Mouse (Mus musculus): ENCODE measurements around the gene Alx3.

Gene Alx3

DNA sequence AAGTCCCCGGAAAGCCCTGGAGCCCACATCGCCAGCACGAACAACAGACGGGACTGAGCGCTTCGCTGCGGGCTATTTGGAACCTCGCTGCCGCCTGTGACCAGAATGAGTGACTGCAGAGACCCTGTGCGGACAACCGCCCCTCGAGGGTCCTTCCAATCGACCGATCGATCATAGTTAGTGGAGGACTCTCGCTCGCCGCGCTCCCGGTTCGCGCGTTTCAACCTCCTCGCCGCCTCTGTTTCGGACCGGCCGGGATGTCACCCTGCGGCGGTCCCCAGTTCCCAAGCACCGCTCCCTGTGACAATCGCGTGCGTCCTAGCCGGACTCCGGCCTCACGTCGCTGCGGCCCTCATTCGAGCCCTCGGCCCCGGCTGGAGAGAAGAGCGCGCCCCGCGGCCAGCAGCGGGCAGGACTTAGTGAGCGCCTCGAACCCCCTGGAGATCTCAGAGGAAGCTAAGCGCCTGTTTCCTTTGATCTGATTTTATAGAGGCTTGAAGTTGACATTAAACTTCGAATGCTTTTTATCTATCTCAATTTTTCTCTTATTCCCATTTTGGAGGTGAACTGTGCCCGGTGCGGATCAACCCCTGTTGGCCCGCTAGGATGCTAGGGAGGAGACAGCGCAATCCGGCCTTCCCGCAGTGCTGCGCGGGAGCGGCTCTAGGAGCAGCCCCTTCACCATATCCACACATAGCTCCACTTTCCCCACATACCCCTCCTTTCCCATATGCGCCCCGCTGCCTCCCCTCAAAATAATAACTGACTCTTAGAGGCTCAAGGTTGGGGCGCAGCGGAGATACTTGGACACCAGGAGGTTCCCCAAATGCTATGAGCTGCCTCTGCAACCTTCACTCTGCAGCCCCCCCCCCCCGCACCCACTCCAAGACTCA is 11.7 kb upstream of the Alx3 start:
- DNase-seq (ENCODE audit: low read depth, low spot score): no peak

DNA sequence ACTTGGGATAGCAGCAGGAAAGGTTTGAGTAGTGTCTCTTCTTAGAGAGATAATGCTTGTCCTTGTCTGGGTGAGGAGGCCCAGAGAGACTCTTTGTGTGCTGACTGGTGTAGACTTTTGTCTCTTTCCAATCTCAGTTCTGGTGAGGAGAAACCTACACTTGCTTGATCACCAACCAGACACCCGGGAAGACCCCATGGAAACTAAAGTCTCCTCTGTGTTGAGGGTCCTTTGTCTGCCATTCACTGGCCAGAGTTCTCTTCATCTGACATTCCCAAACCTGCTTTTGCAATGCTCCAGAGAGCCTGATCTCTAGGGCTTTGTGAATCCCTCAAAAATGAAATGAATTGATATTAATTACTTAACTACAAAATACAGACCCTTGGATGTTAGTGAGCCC is 10.9 kb upstream of the Alx3 start:
- DNase-seq (ENCODE audit: low read depth, low spot score): no peak

DNA sequence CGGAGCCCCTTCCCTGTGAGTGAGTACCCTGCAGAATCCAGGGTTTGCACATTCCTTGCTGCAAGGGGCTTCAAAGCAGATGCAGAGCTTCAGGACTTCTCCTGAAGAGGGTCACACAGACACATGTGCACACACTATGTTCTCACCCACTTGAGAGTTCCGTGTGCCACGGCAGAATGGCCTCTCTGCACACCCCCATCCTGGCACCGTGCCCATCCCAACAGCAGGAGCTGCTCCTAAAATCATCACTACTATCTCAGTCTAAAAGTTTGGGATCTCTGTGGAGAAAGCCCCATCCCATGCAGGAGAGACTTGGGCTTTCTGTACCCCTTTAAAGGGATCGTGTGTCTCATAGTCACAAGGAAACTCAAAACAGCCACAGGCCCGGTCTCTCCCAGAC is 8.3 kb upstream of the Alx3 start:
- DNase-seq (ENCODE audit: low read depth, low spot score): no peak

DNA sequence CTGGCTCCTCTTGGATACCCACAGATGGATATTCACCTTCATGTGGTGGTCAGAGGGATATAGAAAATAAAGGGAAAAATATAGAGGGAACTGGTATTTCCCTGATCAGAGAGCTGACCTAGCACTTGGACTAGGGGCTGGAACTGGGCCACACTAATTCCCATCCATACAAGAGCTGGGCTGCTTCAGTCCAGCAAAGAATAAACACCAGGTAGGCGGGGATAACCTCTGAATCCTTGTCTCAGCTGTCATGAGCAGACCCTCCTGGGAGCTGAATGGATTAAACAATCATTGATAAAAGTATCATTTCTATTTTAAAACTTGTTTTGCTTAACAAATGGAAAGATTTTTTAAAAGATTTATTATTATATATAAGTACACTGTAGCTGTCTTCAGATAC is 3.2 kb upstream of the Alx3 start:
- no peak for DNase-seq (ENCODE audit: low read depth, low spot score)

DNA sequence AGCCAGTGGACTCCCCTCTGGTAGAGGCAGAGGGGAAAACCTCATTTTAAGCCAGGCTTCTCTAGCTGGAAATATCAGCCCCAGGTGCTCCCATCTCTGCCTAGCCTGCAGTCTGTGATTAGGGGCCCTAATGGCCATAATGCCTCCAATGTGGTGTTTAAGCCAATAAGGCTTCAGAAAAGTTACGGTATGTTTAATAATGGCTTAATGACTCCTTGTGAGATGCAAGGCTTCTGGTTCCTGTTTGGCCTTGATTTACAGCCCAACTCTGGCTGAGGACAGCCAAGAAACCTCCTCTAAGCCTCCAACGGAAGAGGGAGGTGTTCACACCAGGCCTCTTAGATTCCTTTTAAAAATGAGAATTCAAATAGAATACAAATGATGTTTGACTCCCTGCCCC is 1.2 kb upstream of the Alx3 start:
- no peak for DNase-seq (ENCODE audit: low read depth, low spot score)

DNA sequence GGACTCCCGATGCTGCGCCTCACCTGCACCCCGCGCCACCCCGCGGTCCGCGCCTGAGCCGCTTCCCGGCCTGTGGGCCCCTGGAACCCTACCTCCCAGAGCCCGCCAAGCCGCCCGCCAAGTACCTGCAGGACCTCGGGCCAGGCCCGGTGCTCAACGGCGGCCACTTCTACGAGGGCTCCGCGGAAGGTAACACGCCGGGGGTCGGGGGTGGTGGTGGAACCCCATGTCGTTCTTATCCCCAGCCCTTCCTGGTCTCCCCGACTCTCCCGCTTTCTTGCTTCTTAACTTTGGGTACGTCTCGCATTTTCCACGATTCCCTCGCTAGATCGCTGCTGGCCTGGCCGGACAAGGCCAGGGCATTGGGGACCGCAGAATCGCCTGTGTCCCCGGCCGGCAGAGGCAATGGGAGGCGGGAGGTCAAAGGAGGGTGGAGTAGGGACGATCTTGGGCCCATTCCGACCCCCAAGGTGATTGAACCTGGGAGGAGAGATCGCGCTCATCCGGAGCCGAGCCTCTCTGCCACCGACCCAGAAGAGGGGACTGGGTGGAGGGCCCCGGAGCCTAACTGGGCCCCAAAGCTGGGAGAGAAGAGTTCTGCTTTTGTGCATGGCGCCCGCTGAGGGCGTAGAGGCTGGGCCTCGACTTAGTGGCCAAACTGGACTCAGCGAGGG is 570 bp downstream of the Alx3 start:
- no peak for DNase-seq (ENCODE audit: low read depth, low spot score)

DNA sequence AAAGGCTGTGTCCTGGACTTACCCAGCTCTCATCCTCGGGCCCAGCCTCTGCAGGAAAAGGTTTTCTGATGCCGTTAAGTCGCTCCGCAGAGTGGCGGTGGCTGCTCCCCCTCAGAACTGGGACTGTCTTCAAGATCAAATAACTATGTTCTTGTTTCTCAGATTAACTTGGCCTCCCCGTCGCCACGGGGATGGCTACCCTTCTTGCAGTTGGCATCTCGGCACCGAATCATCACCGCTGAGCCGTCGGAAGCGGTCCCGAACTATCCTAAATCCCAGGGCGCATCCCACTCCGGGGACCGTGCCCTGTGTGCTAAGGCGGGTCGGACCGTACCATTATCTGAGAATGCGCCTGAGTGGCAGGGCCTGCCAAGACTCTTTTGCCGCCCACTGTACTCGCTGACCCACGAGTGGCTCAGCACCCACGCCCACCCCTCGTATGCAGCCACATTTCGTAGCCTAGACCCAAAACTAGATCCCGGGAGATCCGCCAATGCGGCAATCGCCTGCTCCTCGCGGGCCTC is 1.2 kb downstream of the Alx3 start:
- no peak for DNase-seq (ENCODE audit: low read depth, low spot score)

DNA sequence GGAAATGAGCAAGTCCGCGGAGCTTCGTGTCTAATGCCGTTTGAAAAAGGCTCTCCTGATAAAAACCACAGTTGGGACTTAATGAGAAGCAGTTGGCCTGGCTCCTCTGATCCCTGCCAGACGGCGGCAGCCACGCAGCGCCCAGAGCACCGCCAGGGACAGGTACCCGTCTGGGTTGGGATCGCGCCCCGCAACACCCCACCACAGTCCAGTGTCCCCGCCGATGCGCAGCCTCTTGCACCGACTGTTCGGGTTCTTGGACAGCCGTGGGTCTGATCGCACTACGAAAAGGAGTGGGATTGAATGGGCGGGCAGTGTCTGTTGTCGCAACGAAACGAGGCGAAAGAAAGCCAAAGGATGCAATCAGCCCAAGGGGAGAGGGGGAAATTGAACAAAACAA is 1.7 kb downstream of the Alx3 start:
- no peak for DNase-seq (ENCODE audit: low read depth, low spot score)

DNA sequence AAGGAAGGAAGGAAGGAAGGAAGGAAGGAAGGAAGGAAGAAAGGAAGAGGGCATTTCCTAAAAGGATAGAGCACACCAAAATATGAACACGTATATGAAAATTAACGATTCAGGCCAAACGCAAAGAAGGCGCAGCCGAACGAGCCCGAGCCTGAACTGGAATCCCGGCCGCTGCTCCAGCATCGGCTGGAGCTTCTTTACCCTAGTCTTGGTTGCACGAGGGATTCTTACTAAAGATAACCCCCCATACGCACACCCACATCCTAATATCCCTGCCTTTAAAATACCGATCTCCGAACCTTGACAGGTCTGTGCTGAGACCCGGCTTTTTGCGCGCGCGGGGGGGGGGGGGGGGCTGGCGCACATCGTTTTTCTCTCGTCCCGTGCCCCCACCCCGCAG is 2.3 kb downstream of the Alx3 start:
- no peak for DNase-seq (ENCODE audit: low read depth, low spot score)

DNA sequence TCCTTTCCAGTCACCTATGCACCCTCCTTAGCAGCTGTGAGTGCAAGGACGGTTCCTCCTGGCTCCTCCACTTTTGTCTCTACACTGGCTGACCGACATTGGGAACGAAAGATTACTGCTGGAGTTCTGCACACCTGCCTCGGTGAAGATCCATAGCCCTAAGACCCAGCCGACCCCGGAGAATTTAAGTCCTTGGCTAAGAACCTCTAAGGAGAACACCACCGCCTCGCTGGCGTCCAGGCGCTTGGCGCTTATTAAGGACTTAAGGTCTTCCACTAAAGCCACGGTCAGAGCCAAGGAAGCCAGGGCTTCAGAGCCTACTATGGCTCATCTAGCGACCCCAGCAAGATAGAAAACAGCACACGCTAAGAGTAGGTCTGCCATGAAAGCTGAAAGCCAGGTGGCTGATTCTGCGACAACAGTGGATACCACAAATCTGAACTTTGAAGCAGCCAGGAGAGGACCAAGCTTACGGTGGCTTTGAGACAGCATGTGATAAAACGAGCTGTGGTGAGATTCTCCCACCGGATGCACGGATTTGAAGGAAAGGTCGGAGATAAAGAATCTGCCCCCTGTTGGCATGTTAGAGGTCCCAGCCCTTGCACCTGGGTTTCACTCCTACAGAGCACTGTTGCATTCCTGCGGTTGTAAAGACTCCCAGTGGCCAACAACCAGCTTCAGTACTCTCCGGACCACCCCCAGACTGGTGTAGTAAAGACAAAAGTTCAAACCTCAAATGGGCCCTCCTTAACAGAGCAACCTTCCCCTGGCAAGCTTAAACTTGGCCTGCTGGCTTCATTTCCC is 3.0 kb downstream of the Alx3 start:
- no peak for DNase-seq (ENCODE audit: low read depth, low spot score)

DNA sequence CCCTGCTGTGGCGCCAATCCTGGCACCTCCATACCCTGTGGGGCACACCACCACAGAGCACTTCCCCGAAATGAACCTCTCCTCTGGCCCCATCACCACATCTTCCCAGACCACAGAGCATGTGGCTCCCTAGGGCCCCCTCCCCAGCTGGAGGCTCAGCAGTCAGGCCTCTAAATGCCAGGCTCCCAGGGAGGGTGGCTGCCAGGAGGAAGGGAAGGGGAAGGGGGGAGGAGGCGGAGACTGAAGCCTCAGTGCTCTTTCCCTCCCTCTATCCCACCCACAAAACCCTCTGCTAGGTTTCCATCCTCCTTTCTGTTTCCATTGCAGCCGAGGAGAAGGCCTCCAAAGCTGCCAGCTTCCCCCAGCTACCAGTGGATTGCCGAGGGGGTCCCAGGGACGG is 5.3 kb downstream of the Alx3 start:
- no peak for DNase-seq (ENCODE audit: low read depth, low spot score)

DNA sequence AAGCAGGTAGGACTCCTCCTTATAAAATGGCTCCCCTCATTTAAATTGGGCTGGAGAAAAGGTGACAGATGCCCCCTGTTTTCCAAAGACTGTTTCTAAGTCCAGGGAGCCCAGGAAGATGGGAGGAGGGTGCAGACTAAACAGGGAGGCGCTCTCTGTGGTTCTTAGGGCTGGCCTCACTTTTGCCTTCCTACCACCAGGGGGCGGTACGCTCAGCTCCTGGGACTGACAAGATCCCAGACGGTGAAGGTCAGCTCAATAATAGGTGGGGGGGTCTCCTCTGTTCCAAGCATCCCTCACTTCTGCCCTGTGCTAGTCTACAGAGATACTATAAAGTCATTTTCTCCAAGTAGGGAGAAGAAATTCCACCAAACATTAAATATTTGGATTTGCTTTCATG is 10.5 kb downstream of the Alx3 start:
- DNase-seq (ENCODE audit: low read depth, low spot score): peak; percentile 62

DNA sequence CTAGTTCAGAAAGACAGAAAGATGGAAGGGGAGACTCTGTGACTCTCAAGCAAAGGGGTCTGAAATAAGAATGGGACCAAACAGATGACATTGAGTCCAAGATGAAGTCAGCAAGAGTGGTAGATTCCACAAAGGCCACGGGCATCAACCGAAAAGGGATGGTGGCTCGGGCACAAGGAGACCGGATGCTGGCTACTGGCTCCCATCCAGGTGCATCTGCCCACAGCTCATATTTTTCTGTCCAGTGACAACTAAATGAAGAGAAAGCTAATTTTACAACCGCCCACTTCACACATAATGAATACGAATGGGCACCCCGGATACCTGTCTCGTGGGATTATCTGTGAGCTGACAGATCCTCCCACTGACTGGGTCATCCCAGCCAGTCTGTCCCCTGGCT is 12.4 kb downstream of the Alx3 start:
- no peak for DNase-seq (ENCODE audit: low read depth, low spot score)

DNA sequence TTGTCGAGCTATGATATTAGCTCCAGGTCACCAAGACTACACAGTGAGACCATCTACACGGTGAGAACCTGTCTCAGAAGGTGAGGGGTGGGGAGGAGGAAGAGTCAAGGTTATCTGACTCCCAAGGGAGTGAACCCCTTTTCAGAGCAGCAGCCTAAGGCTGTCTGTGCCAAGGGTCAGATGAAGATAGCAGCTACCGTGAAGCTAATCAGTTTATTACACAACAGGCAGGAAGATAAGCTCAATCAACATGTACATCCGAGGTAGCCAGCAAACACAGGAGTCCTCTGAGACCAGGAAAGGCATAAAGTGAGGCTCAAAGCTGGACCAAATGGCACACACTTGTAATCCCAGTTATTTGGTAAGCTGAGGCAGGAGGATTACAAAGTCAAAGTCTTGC is 14.0 kb downstream of the Alx3 start:
- no peak for DNase-seq (ENCODE audit: low read depth, low spot score)

DNA sequence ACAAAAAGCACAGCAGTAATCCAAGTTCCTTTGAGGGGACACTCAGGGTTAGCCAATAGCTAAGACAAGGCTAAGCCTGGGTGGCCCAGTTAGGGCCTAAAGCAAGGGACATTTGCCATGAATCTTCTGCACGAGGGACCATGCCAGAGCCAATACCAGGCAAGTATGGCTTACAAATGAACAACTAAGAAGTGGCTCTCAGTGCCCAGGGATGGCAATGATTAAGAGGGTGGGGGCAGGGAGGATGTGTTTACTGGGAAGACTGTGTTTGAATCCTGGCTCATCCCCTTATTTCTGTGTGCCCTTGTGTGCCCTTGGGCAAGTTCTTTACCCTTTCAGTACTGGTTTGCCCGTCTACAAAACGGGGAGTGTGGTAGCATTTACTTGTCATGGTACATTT is 14.5 kb downstream of the Alx3 start:
- no peak for DNase-seq (ENCODE audit: low read depth, low spot score)

DNA sequence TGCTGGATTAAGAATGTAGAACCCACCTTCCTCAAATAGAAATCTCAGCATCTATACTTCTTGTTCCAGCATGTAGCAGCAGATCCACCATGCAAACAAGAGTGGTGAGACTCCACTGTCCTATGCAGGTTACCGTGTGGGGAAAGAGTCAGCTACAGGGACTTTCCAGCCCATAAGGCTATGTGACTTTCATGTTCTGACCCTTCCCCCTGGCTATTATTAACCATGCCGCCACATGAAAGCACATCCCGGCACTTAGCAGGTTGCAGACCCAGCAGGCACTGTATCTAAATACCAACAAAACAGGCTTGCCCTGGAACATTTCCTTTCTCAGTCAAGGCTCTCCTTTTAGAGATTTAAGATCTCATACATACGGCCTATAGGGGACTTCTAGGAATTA is 16.6 kb downstream of the Alx3 start:
- no peak for DNase-seq (ENCODE audit: low read depth, low spot score)

DNA sequence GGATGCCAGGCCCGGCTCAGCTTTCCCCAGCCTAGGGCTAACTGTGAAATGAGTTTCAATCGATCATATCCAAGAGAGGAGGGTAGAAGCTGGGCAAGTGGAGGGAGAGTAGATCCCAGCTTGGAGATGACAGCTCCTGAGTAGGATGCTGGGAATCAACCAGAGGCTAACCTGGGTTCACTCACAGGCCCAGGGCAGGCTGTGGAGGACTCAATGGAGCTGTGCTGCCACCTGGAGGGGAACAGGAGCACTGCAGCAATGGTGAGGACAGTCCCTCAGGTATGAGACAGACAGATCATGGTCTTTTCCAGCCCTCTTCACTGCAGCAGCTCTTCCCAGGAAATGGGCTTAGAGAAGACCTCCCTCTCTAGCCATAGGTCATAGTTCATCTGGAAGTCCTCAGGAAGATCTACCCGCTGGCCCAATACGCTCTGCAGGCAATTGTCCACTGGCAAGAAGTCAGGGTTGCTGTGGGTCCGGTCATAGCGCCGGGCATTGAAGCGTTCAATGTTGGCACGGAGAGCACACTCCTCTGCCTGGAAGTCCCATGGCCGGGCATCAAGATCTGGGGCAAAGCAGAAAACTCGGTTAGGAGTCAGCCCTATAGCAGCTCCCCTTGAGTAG is 18.2 kb downstream of the Alx3 start:
- peak; percentile 79 for DNase-seq (ENCODE audit: low read depth, low spot score)

DNA sequence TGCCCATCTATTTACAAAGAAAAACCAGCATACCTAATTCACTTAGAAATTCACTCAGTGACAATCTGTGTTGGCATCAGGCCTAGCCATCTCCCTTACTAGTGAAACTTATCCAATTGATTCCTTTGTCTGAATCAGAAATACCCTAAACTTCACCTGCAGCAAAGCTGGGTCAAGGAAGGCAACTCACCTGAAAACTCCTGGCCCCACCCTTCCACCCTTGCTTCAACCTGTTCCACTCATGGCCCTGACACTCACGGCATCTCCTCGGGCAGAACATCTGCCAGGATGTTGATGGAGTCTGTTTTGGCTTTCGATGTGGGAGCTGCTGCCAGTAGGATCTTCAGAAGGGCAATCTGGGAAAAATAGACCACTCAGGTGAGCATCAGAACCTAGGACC is 23.0 kb downstream of the Alx3 start:
- DNase-seq (ENCODE audit: low read depth, low spot score): no peak

DNA sequence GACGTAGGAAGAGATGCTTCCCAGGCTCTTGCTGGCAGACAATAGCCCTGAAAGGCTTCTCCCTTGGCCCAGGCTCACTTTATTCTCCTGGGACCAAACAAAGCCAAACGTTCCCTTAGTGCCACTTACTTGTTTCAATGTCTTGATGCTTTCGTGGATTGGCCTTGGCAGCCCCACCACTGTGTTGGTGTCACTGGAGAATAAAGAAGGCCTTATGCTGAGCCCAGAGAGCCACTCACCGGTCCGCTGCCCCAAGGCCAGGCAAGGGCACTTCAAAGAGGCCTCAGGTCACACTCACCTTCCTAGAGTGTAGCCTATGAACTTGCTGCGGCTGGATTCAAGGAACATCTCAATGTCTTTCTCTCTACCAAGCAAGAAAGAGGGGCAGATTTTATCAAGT is 25.1 kb downstream of the Alx3 start:
- no peak for DNase-seq (ENCODE audit: low read depth, low spot score)

DNA sequence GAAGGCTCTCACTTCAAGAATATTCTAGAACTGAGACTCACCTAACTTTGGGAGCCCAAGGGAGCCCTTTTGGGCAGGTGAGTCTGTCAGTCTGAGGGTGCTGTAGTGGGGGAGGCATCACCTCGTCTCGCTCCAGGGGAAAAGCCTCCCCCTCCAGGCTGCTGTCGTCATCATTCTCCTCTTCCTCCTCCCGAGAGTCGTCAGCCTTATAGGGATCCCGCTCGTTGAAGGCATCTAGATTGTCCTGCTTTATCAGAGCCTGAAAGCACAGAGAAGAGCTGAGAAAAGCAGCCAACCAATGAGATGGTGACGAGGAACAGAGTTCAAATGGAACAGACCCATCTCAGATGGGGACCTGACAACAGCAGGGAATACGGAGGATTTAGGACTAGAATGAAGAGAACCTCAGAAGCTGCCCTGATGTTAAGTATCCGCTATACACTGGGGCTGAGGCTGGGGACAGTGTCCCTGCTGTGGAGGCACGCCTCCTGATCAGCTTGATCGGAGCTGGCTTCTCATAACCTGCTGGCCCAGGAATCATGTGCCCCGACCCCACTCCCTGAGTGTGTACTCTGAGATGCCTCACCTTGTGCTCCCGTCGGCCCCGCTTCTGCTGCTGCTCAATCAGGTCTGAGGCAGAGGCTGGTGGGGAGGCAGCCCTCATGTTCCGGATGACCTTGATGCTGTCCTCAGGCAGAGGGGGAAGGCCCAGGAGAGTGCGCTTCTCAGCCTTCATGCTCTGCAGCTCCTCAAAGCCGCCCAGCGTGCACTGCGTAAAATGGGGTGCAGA is 26.6 kb downstream of the Alx3 start:
- DNase-seq (ENCODE audit: low read depth, low spot score): no peak

DNA sequence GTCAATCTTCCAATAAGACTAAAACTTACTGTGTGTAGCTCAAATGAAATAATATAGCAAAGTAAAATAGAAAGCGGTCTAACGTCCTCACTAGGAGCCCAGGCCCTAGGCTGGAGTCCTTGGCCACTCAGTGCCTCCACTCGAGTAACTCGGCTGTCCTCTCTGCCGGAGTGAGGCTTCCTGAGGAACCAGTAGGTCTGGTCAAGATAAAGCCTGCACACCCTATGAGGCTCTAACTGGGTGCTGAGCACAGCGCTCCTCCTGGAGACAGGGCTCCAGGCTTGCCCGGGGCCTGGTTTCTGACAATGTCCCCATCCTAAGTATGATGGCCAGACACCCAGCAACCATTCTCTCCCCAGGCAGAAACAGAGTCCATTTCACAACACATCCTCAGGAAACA is 27.7 kb downstream of the Alx3 start:
- DNase-seq (ENCODE audit: low read depth, low spot score): no peak

Measured in 3T3-L1 (cell line).